Mouse (Mus musculus): ENCODE measurements around the gene Hmgcs1.
"Not testable (repeated sequence)": the region's sequence is repeated elsewhere in the genome, so short reads cannot be mapped to it uniquely, and the experiment has no call there.

The Hmgcs1 gene

GRCm38 (mm10) chr13:119690039-119690728 is at the start of gene Hmgcs1:
Gene Hmgcs1, plus strand, starts transcription at chr13:119690379.
- DNase-seq (ENCODE audit: low read depth, low spot score): peak; percentile 99

DNA sequence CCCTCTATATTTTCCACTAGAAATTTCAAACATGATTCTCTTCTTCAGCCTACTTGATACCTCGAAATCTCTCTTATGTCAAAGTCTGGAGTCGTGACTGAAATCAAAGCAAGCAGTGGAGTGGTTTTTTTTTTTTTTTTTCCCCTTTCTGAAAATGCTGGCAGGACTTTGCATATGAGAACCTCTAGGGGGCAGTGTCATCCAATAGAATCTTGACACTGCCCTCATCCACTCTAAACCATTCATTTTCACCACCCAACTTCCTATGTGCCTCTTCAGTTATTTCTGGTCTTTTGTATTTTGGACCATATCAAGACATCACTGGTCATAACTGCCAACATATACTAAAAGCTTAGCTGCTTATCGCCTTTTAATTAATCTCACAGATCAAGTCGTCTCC is 49.7 kb upstream of the Hmgcs1 start:
- peak; percentile 68 for DNase-seq (ENCODE audit: low read depth, low spot score)

GRCm38 (mm10) chr13:119641145-119641544 is 49.0 kb upstream of the Hmgcs1 start:
- DNase-seq (ENCODE audit: low read depth, low spot score): no peak

GRCm38 (mm10) chr13:119644769-119645168 is 45.4 kb upstream of the Hmgcs1 start:
- DNase-seq (ENCODE audit: low read depth, low spot score): no peak

DNA sequence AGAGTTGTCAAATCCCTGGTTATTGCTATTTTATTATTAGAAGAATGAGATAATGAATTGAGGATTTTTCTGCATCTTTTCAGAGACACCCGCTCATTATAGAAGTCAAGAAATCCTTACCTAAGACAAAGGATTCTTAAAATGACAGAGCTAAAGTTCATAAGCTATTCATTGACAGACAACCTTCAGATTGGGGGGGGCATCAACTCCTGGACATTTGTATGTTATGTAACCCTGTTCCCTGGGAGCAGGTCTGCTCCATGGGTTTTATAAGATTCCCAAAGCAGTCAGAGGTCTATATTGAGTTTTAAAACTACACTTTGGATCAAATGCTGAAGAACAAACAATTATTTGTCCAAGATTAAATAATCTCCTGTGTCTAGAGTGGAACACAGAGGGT is 43.7 kb upstream of the Hmgcs1 start:
- no peak for DNase-seq (ENCODE audit: low read depth, low spot score)

DNA sequence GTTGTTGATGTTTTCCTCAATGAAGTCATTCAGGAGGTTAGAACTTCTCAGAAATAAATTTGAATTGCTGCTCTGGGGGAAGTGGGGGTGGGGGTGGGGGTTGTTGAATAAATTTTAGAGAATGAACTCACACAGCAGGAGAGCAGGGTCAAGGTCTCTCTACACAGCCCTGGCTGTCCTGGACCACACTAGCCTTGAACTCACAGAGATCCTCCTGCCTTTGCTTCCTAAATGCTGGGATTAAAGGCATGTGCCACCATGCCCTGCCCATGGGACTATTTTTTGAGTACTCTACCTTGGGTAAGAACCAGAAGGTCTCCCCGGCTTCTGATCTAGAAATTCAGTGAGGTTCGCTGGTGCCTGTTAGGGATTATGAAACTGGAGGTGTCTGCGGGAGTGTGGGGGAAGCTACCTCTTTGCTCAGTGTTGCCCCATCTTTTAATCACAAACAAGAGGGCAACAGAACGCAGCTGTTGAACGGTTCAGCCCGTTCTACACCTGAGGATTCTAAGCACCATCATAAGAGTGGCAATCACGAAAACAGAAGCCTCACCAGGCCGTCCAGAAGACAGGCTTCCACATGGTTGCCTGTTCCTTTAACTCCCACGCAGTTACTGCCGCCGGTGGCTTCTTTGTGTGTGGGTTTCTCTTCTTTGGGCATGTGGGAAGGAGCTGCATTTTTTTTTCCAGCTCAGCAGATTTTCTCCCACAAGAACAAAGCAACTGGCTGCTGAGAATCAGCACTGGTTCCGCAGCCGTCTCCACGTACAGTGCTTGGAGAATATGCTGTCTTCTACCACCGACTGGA is 41.1 kb upstream of the Hmgcs1 start:
- no peak for DNase-seq (ENCODE audit: low read depth, low spot score)

- DNase-seq (ENCODE audit: low read depth, low spot score): no peak
Observed at GRCm38 (mm10) chr13:119649699-119650046, 40.5 kb upstream of the Hmgcs1 start.

- DNase-seq (ENCODE audit: low read depth, low spot score): no peak
Observed at GRCm38 (mm10) chr13:119654734-119655133, 35.4 kb upstream of the Hmgcs1 start.

DNA sequence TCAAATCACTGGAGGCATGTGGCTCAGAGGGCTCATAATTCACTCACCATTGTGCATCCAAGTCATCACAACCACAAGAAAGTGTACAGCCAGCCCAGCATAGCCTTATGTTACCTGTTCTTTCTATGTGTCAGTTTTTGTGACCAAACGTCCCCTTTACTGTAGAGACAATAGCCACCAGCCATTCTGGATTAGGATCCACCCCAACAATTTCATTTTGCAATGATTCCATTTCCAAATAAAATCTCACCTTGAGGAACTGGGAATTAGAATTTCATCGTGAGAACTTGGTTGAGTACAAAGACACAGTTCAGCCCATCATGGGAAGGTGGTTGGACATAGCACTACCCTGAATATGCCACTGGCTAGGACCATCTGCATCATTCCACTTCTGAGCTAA is 33.9 kb upstream of the Hmgcs1 start:
- DNase-seq (ENCODE audit: low read depth, low spot score): no peak

DNA sequence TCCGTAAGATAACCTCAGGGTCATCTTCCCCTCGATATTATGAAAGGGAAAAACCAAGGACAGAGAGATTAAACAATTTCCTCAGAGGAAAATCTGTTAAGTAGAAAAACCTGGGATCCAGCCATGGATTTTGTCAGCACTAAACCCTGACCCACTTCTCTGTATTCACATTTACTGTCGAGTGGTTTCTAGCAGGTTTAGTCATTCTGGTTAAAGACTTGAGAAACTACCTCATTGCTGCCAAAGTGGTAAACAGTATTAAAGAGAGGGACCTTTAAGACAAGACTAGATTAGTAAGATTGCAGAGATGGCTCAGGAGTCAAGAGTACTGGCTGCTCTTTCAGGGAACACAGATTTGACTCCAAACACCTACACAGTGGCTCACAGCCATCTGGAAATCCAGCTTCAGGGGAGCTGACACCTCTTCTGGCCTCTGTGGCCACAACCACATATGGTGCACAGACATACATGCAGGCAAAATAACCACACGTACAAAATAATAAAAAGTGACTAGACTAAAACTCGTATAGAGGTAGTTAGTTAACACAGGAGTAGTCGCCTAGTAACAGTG is 33.2 kb upstream of the Hmgcs1 start:
- no peak for DNase-seq (ENCODE audit: low read depth, low spot score)

GRCm38 (mm10) chr13:119661420-119661819 is 28.8 kb upstream of the Hmgcs1 start:
- not testable (repeated sequence) for DNase-seq (ENCODE audit: low read depth, low spot score)

DNA sequence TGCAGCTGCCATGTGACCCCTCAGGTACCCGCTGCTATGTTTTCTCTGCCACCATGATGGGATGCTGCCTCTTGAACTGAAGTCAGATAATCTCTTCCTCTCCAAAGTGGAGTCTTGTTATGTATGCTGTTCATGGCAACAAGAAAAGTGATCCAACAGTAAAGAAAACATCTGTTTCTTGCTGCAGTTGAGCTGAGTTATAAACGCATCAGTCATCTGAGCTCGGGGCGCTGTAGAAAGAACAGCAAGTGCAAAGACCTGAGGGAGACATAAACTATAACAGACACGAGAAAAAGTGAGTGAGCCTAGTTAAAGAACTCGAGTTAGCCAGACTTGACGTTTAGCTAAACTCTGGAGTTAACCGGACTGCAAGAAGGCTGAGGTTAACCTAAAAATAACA is 11.4 kb upstream of the Hmgcs1 start:
- no peak for DNase-seq (ENCODE audit: low read depth, low spot score)

DNA sequence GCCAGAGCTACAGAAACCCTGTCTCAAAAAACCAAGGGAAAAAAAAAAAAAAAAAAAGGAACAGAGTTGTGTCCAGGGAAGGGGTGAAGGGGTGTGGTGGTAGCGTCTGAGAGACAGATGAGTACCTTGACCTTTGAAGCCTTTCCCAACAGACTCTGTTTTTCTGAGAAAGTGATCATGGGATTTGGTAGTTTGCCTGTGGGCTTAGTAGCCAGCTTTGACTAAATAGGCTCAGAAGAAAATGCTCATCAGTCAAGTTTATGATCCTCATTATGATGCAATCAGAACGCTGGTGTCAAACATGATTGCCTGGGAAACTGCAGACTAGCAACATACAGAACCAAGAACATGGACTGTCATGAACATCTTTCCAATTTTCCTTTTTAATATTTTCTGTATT is 10.5 kb upstream of the Hmgcs1 start:
- no peak for DNase-seq (ENCODE audit: low read depth, low spot score)

GRCm38 (mm10) chr13:119681161-119681560 is 9.0 kb upstream of the Hmgcs1 start:
- no peak for DNase-seq (ENCODE audit: low read depth, low spot score)

- DNase-seq (ENCODE audit: low read depth, low spot score): no peak
Observed at GRCm38 (mm10) chr13:119684416-119685177, 5.6 kb upstream of the Hmgcs1 start.

- DNase-seq (ENCODE audit: low read depth, low spot score): no peak
Observed at GRCm38 (mm10) chr13:119689709-119690038, 505 bp upstream of the Hmgcs1 start.

GRCm38 (mm10) chr13:119690876-119691620 is 869 bp downstream of the Hmgcs1 start:
- DNase-seq (ENCODE audit: low read depth, low spot score): no peak

GRCm38 (mm10) chr13:119691958-119692357 is 1.8 kb downstream of the Hmgcs1 start:
- DNase-seq (ENCODE audit: low read depth, low spot score): not testable (repeated sequence)

- no peak for DNase-seq (ENCODE audit: low read depth, low spot score)
Observed at GRCm38 (mm10) chr13:119695676-119696075, 5.5 kb downstream of the Hmgcs1 start.

GRCm38 (mm10) chr13:119696496-119696895 is 6.3 kb downstream of the Hmgcs1 start:
- no peak for DNase-seq (ENCODE audit: low read depth, low spot score)

DNA sequence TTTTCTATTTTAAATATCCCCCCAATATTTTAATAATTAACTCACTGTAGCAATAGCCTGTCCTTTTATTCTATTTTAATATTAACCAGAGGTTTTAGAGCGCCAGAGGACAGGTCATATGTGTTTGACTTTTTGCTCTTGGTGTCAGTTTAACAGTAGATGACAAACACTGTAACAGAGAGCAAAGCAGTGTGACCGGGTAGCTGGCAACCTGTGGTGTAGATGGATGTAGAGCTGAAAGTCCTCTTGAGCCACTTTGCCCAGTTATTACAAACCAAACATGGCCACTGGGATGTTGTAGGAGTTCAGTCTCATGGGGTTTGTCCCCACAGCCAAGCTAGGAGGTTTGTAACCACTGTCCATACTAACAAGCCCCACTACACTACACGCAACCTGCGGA is 8.3 kb downstream of the Hmgcs1 start:
- no peak for DNase-seq (ENCODE audit: low read depth, low spot score)

DNA sequence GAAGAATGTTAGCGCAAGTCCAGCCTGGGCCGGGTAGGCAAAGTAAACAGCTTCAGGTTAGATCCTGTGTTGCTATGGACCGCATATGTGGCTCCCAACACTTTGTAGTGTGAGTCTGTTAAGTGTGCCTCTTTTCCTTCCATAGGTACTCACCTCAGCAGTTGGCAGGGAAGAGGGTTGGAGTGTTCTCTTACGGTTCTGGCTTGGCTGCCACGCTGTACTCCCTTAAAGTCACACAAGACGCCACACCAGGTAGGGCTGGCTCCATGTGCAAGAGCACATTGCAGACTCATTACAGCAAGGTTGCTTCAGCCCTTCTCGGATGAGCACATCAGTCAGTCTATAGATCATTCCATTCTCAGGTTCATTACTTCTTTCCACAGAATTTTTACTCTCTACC is 14.1 kb downstream of the Hmgcs1 start:
- no peak for DNase-seq (ENCODE audit: low read depth, low spot score)
